Mouse (Mus musculus) thymus, adult 2 months (tissue): ENCODE measurements around the gene Mrln.

ENCODE experiments used
- CTCF ChIP-seq: fragments of 200-500 bp; IDR thresholded peaks from 2 replicates; pipeline ENCODE4 v1.5.1; 2012; ENCODE audit warnings: mild to moderate bottlenecking, control low read depth, low read length, moderate library complexity, borderline replicate concordance; ENCODE audit not compliant: control insufficient read depth, poor library complexity, insufficient read depth; ENCODE audit errors: extremely low read depth
- POLR2A ChIP-seq: fragments of 200-500 bp; IDR thresholded peaks from 2 replicates; pipeline ENCODE4 v1.6.1; 2012; ENCODE audit warnings: mild to moderate bottlenecking, low read length, control low read depth, moderate library complexity; ENCODE audit not compliant: control insufficient read depth, poor library complexity, insufficient read depth; ENCODE audit errors: extremely low read depth

GRCm38 (mm10) chr10:70246076-70246475 lies 41.6 kb downstream of the Mrln start:
- TF ChIP-seq POLR2A = no peak
- TF ChIP-seq CTCF = no peak
